Mouse (Mus musculus) brown adipose tissue, adult 24 weeks (tissue): ENCODE measurements around the gene Hist1h4n. TPM values are rescaled to one million over a fixed set of nuclear protein-coding genes. Genes with fewer than 3 reads are reported as not detected.
"Not testable (repeated sequence)": the region's sequence is repeated elsewhere in the genome, so short reads cannot be mapped to it uniquely, and the experiment has no call there.

ENCODE experiments used
- H3K27ac ChIP-seq: fragments of 200-500 bp; replicated peaks from 2 replicates; pipeline ENCODE4 v1.5.1; 2012; ENCODE audit warnings: low read depth, mild to moderate bottlenecking, low read length
- H3K4me1 ChIP-seq: fragments of 200-500 bp; 2 replicates; pipeline ENCODE4 v1.6.1; 2012; ENCODE audit warnings: low read length, mixed read lengths; ENCODE audit not compliant: control insufficient read depth, insufficient read depth, insufficient read length
- H3K4me3 ChIP-seq: fragments of 200-500 bp; 2 replicates; pipeline ENCODE4 v1.5.1; 2012; ENCODE audit warnings: low read depth, mild to moderate bottlenecking, low read length, moderate library complexity; ENCODE audit not compliant: insufficient read depth
- polyA plus RNA-seq: library from polyadenylated mRNA; stranded (reverse); fragments of >200 nt; gene quantifications from 2 replicates; pipeline ENCODE4 v1.2.4, GENCODE M21; 2012; ENCODE audit not compliant: missing spikeins, insufficient read depth, insufficient read length

The Hist1h4n gene
- polyA plus RNA-seq, 1 experiment: not detected

DNA sequence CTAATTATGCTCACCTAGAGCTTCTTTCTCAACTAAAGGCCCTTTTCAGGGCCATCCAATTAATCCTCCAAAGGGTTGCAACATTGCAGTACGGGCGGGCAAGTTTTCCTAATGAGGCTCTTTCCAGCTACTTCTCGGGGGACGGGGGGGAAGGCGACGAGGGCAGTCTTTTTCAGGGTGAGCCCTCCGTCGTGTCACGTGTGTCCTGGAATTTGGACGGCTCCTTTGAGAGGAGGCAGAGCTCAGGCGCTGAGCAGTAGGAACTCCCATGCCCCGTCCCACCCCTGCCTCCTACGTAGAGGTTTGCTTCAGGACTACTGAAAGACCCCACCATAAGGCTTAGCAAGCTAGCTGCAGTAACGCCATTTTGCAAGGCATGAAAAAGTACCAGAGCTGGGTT lies 19.9 kb downstream of the Hist1h4n start:
- not testable (repeated sequence) for H3K27ac ChIP-seq, H3K4me1 ChIP-seq
- H3K4me3 ChIP-seq: peak overlapping the region; percentile 10; the same call in 1 of the 2 replicates

GRCm38 (mm10) chr13:21811539-21811938 lies 20.5 kb downstream of the Hist1h4n start, which contains the start of gene Hist1h4m:
TSS of gene Hist1h4m (plus strand) at chr13:21811746.
- not testable (repeated sequence) for H3K4me1 ChIP-seq, H3K27ac ChIP-seq
- peak within 1 kb of the TSS; percentile 10; the same call in 1 of the 2 replicates for H3K4me3 ChIP-seq

DNA sequence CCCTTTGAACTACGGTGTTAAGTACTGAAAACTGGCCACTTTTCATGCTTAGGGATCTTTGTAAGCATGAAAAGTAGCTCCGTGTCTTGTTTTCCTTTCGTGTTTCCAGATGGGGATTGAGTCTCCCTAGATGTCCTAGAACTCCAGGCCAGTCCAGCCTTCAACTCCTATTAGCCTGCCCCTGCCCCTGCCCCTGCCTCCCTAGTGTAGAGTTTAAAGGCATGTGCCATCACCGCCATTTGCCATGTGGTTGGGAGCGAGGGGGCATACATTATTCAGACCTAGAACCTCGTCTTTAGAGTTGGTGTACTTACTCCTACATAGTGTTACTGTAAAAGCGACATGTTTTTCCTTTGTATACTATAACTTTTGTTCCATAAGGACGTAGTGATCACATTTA lies 20.9 kb downstream of the Hist1h4n start:
- H3K4me3 ChIP-seq, H3K4me1 ChIP-seq, H3K27ac ChIP-seq: not testable (repeated sequence)

GRCm38 (mm10) chr13:21810073-21810472 lies 21.9 kb downstream of the Hist1h4n start, which contains the start of the genes Hist1h2bq and Hist1h2ao:
TSS of gene Hist1h2bq (minus strand) at chr13:21810197.
TSS of gene Hist1h2ao (plus strand) at chr13:21810465.
- not testable (repeated sequence) for H3K4me3 ChIP-seq, H3K27ac ChIP-seq, H3K4me1 ChIP-seq

- H3K4me3 ChIP-seq, H3K27ac ChIP-seq, H3K4me1 ChIP-seq: not testable (repeated sequence)
Observed at GRCm38 (mm10) chr13:21803058-21803457, 28.9 kb downstream of the Hist1h4n start.

GRCm38 (mm10) chr13:21797163-21797562 lies 34.8 kb downstream of the Hist1h4n start:
- H3K27ac ChIP-seq, H3K4me3 ChIP-seq, H3K4me1 ChIP-seq: not testable (repeated sequence)

DNA sequence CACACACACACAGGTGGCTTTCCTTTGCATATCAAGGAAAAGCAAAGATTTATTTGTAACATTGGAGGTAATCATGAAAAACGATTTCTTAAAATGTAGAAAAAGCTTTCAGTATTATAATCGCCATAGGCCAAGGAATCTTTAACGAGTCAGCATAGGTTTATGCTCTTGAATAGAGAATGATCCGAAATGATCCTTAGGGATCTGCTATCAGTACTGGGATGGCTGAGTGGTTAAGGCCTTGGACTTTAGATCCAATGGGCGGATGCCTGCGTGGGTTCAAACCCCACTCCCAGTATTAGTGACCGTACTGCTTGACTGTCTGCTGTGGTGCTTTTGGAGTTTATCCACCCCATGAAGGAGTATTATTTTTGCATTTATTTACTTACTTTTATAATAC lies 36.4 kb downstream of the Hist1h4n start:
- Histone ChIP-seq H3K4me1 (no peaks in the 10 kb centered on the region), H3K27ac (no peak overlapping the region), H3K4me3 (no peak overlapping the region)

DNA sequence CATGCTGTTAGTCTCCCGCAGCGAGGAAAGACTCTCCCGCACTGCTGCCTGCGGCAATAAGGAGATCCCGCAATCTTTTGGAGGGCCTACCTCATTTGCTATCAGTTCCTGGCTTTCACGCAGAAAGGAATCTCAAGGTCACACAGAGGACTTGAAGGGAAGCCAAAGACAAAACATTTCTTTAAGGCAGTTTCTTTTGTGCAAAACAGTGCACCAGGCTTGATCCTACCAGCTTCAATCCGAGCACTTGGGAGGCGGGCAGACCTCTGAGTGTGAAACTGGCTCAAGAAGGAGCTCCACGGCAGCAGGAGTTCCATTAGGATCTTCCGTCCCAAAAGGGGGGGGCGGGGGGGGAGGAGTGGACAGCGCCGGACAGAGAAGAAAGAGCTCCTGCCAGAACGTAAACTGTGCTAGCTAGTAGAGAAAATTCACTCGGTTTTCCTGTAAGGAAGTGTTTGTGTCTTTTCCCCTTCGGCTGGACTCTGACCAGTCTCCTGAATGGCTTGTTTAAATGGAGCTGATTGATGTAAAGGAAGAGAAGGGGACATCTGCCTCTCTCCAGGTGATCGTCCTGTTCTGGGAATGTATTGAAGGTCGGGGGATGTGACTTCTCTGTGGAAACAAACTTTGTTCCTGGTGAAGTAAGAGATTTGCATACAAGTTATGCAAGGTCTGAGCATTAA lies 41.3 kb downstream of the Hist1h4n start:
- H3K4me3 ChIP-seq: peak overlapping the region; percentile 23
- no peaks in the 10 kb centered on the region for H3K4me1 ChIP-seq
- H3K27ac ChIP-seq: no peak overlapping the region

- Histone ChIP-seq H3K4me3 (no peak overlapping the region), H3K27ac (no peak overlapping the region), H3K4me1 (no peaks in the 10 kb centered on the region)
Observed at GRCm38 (mm10) chr13:21789925-21790324, 42.1 kb downstream of the Hist1h4n start.

GRCm38 (mm10) chr13:21787760-21788593 lies 44.0 kb downstream of the Hist1h4n start:
- Histone ChIP-seq H3K27ac (no peak overlapping the region), H3K4me1 (no peaks in the 10 kb centered on the region), H3K4me3 (no peak overlapping the region)

- H3K27ac ChIP-seq, H3K4me1 ChIP-seq: not testable (repeated sequence)
- peak within 1 kb of the TSS; percentile 52 for H3K4me3 ChIP-seq
Observed at GRCm38 (mm10) chr13:21786899-21787629, 44.9 kb downstream of the Hist1h4n start, which contains the start of the genes Hist1h2an and Hist1h2bp. TSS of gene Hist1h2an (minus strand) at chr13:21787218. TSS of gene Hist1h2bp (plus strand) at chr13:21787461.

DNA sequence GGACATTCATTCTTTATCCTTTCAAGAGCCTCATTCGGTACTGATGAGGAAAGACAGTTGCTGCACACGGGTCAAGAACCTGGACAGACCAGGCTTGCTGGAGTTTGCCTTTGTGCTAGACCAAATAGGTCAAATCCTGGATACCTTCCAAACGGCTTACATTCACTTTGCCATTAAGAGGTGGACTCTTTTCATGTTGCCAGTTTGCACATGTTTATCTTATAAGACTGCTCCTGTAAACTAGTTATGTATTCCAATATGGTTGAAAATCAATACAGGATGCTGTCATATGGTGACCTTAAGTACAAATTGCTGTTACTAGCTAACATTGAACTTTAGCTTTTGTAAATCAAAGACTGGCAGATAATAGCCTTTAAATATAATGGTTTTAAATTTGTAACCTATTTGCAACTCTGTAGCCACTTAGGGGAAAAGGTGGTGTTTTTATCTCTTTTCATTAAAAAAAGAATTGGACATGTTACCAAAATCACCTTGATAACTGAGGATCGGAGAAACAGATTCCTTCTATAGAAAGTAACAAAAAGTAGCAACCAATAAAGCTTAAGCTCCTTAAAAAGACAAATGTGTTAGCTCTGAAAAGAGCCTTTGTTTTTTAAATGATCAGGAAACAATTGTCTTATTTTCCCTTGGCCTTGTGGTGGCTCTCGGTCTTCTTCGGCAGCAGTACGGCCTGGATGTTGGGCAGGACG lies 45.7 kb downstream of the Hist1h4n start:
- Histone ChIP-seq H3K27ac (no peak overlapping the region), H3K4me3 (peak overlapping the region; percentile 48), H3K4me1 (no peaks in the 10 kb centered on the region)

GRCm38 (mm10) chr13:21784311-21784710 lies 47.7 kb downstream of the Hist1h4n start:
- Histone ChIP-seq H3K4me3 (no peak overlapping the region), H3K27ac (no peak overlapping the region), H3K4me1 (no peaks in the 10 kb centered on the region)

DNA sequence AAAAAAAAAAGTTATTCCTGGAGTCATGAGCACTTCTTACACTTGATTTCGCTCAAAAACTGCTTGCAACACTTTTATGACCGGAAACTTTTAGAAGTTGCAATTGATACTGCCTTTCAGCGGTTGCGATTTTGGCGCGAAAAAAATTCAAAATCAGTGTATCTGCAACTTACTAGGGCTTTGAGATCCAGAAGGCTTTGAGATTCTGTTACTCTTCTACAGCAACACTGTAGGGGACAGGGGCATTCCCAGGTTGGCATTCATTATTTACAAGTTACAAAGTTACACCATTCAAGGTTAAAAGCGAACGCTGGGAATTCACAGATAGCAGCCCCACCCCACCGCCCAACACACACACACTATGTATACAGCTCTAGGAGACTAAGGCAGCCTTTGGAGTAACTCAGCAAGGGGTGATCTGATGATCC lies 48.2 kb downstream of the Hist1h4n start:
- Histone ChIP-seq H3K27ac (no peak overlapping the region), H3K4me3 (peak overlapping the region; percentile 31), H3K4me1 (no peaks in the 10 kb centered on the region)
